Mouse (Mus musculus): ENCODE measurements around the gene Qars. TPM values are rescaled to one million over a fixed set of nuclear protein-coding genes. Genes with fewer than 3 reads are reported as not detected.

The Qars gene
- polyA plus RNA-seq (2012; rRNA removed), result 123 and 126 TPM in 2 replicates

- peak; percentile 93 to 96 for DNase-seq (ENCODE audit: extremely low spot score in 1 of 2, low spot score in 1 of 2)
Measured at GRCm38 (mm10) chr9:108507619-108508434, at the start of gene Qars. Gene Qars, plus strand, starts transcription at chr9:108507706.

- no peak for DNase-seq (ENCODE audit: extremely low spot score in 1 of 2, low spot score in 1 of 2)
Measured at GRCm38 (mm10) chr9:108459939-108460318, 47.6 kb upstream of the Qars start.

GRCm38 (mm10) chr9:108460319-108461178, 47.0 kb upstream of the Qars start, which contains the start of gene Ccdc71:
Gene Ccdc71, plus strand, starts transcription at chr9:108460527.
- DNase-seq (ENCODE audit: extremely low spot score in 1 of 2, low spot score in 1 of 2), result peak; percentile 76 to 92

- DNase-seq (ENCODE audit: extremely low spot score in 1 of 2, low spot score in 1 of 2), result no peak
Measured at GRCm38 (mm10) chr9:108461181-108461631, 46.3 kb upstream of the Qars start, which contains the start of gene Klhdc8b. Gene Klhdc8b, minus strand, starts transcription at chr9:108461581.

GRCm38 (mm10) chr9:108461675-108462074, 45.8 kb upstream of the Qars start:
- no peak for DNase-seq (ENCODE audit: extremely low spot score in 1 of 2, low spot score in 1 of 2)

GRCm38 (mm10) chr9:108462192-108462591, 45.3 kb upstream of the Qars start:
- no peak for DNase-seq (ENCODE audit: extremely low spot score in 1 of 2, low spot score in 1 of 2)

- DNase-seq (ENCODE audit: extremely low spot score in 1 of 2, low spot score in 1 of 2), result no peak
Measured at GRCm38 (mm10) chr9:108463713-108464112, 43.8 kb upstream of the Qars start.

- DNase-seq (ENCODE audit: extremely low spot score in 1 of 2, low spot score in 1 of 2), result no peak
Measured at GRCm38 (mm10) chr9:108466219-108466618, 41.3 kb upstream of the Qars start.

- no peak for DNase-seq (ENCODE audit: extremely low spot score in 1 of 2, low spot score in 1 of 2)
Measured at GRCm38 (mm10) chr9:108469430-108469829, 38.1 kb upstream of the Qars start.

GRCm38 (mm10) chr9:108469845-108470244, 37.7 kb upstream of the Qars start:
- no peak for DNase-seq (ENCODE audit: extremely low spot score in 1 of 2, low spot score in 1 of 2)

GRCm38 (mm10) chr9:108474528-108474927, 33.0 kb upstream of the Qars start:
- DNase-seq (ENCODE audit: extremely low spot score in 1 of 2, low spot score in 1 of 2), result no peak

- DNase-seq (ENCODE audit: extremely low spot score in 1 of 2, low spot score in 1 of 2), result no peak
Measured at GRCm38 (mm10) chr9:108478638-108479156, 28.8 kb upstream of the Qars start.

- no peak for DNase-seq (ENCODE audit: extremely low spot score in 1 of 2, low spot score in 1 of 2)
Measured at GRCm38 (mm10) chr9:108479241-108479640, 28.3 kb upstream of the Qars start.

GRCm38 (mm10) chr9:108479721-108480351, 27.7 kb upstream of the Qars start, which contains the start of gene Lamb2:
Gene Lamb2, plus strand, starts transcription at chr9:108479736.
- DNase-seq (ENCODE audit: extremely low spot score in 1 of 2, low spot score in 1 of 2), result peak in 1 of 2 experiments; percentile 40

GRCm38 (mm10) chr9:108480813-108481519, 26.5 kb upstream of the Qars start:
- DNase-seq (ENCODE audit: extremely low spot score in 1 of 2, low spot score in 1 of 2), result no peak

GRCm38 (mm10) chr9:108481520-108482210, 25.8 kb upstream of the Qars start:
- DNase-seq (ENCODE audit: extremely low spot score in 1 of 2, low spot score in 1 of 2), result no peak

GRCm38 (mm10) chr9:108483051-108483790, 24.3 kb upstream of the Qars start:
- no peak for DNase-seq (ENCODE audit: extremely low spot score in 1 of 2, low spot score in 1 of 2)

GRCm38 (mm10) chr9:108484021-108484420, 23.5 kb upstream of the Qars start:
- no peak for DNase-seq (ENCODE audit: extremely low spot score in 1 of 2, low spot score in 1 of 2)
